Mouse (Mus musculus) urinary bladder, postnatal 25 days (tissue): Measurements from ENCODE around the gene Cyb5r4.
A peak's percentile ranks its signal among the peaks of the same experiment; 100 is the strongest.
"Not testable (repeated sequence)": the region's sequence is repeated elsewhere in the genome, so short reads cannot be mapped to it uniquely, and the experiment has no call there.

Experiments
- DNase-seq: peaks from one replicate; pipeline ENCODE4 v3.0.0; 2022; ENCODE audit warnings: low spot score

Gene Cyb5r4

DNA sequence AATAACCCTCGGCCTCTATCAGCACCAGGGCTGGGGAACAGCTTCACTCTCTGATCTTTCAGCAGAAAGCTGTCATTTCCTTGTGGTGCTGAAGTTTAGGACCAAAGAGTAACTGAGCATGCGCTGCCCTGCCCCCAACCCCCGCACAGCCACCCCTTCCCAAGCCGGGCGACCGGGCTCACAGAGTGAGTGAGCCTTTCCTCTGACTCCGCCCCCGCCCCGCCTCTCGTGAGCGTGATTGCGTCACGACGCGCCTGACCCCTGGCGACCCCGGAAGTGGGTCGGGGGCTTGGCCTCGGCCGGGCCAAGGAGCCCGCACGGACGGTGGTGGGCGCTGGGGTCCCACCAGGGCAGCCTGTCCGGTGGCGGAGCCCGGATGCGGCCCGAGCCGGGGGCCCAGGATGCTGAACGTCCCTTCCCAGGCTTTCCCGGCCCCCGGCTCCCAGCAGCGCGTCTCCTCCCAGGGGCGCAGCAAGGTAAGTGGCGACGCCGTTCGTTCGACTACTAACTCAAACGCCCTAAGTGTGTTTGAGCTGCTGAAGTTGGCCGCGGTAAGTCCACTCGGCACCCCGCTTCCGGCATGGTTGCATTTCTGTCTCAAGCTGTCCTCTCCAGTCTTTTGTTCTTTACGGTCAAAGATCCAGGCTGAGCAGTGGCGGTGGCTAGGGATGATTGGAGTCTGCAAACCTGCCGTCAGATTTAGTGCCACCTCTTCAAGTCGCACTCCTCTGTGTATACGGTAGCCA lies at the start of gene Cyb5r4:
TSS of gene Cyb5r4 (plus strand) at position 237 of the 746 bp plus-strand sequence.
- DNase-seq: peak; percentile 97

DNA sequence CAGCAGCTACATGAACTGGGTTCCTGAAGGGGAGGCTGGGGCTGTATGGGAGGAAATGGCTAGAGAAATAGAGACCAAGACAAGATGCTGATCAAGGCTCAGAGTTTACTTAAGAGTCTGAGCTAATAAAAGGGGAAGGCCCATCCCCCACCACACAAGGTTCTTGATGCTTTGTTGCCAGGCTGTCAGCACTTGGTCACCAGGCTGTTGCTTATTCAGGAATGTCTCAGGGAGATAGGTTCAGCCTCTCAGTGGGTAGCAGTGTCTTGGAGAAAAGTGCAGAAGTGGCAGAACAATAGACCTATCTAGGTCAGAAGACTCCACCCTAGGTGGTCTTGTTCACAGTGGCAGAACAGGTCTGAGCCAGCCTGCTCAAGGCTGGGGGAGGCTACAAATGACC lies 49.3 kb upstream of the Cyb5r4 start:
- not testable (repeated sequence) for DNase-seq

DNA sequence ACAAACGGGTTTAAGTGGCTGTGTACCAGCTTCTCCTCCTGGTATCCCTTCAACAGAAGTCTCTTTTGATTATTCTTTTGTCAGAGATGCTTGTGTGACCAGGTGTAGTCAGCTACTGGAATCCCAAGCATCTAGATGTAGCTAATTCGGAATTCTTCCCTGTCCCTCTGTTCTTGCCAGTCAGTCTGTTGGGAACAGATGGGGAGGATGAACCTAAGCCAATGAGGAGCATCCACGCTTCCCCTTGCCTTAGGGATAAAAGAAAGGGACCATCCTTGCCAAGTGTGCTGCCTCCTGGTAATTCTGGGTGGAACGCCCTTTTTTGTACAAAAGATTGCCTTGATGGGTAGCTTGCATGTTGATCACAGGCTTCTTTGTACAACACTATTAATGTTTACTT lies 48.3 kb upstream of the Cyb5r4 start:
- no peak for DNase-seq

DNA sequence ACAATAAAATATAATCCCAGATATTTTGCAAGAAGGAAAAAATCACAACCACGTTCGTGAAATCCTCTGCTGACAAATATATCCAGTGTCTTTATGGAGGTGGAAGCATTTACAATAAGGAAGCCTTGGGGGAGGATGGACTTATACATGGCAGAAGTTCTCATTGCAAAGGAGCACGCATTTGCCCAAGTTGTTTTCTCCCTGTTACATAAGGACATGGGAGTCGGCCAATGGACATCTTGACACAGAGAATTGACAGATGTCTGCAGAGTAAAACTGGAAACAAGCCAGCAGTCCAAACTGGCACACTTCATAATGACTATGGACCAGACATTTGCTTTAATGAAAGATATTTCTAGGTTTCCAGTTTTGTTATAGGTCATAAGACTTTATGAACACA lies 44.9 kb upstream of the Cyb5r4 start:
- DNase-seq: no peak

DNA sequence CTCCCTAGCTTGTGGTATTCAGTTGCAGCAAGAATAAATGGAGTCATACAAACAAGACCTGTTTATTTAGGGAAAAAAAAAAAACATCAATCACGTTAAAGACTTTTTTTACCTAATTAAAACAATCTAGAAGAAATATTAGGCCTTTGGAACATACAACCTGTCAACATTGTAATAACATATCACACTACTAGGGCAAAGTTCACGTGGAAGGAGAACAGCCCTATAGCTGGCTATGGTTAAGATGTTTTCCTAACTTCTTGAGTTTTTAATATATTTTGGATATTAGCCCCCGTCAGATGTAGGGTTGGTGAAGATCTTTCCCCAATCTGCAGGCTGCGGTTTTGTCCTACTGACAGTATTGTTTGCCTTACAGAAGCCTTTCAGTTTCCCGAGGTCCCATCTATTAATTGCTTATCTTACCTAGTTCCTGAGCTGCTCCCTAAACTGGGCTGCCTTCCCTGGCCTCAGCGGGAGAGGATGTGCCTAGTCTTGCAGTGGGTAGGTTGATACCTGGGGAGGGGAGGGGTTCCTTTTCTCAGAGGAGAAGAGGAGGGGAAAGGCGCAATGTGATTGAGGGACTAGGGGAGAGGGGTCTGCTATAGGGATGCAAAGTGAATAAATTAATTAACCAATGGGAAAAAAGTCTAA lies 43.4 kb upstream of the Cyb5r4 start:
- no peak for DNase-seq

DNA sequence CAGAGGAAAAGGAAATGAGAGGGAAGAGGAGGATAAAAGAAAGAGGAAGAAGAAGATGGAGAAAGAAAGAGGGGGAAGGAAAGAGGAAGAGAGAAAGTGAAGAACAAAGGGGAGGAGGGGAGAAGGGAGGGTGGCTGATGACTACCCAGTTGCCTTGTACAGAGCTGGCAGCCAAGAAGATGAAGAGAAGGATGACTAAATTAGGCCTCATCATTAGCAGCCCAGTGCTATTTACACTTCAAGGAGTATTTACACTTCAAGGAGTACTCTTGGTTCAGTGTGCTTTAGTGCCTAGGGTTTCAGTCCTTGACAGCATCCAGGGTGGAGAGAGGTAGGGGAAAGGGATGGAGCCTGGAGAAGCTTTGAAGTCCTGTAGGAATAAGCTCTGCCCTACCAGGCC lies 41.8 kb upstream of the Cyb5r4 start:
- DNase-seq: no peak

DNA sequence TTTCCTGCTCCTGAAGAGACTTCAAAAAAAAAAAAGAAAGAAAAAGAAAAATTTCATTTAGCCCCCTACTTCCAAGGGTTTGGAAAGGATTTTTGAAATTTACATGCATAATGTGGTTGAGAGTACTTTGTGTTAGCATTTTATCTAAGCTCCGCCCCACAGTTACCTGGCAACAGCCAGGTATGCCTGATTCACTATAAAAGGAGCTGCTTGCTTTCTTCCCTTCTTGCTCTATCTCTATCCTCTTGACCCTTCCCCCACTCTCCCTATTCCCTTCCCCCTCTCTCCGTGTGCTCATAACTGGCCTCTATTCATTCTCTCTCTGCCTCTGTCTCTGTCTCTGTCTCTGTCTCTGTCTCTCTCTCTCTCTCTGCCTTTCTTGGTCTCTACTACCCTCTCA lies 40.9 kb upstream of the Cyb5r4 start:
- no peak for DNase-seq

DNA sequence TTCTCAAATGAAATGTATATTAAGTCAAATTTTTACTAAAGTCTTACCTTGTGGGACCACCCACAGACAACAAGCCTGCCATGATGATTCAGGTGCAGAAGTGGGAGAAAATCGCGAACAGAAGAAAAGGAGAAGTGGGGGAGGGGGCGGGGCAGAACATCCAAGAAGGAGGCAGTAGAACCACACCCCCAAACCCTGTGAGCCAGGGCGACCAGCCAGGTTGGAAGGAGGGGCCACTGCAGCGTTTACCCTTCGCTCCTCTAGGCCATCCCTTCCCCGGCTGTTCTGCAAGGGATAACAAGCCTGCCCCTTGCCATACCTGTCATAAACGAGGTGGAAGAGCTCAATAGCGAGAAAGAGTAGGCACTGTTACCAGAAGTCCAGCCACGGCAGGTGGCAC lies 40.3 kb upstream of the Cyb5r4 start:
- DNase-seq: no peak

DNA sequence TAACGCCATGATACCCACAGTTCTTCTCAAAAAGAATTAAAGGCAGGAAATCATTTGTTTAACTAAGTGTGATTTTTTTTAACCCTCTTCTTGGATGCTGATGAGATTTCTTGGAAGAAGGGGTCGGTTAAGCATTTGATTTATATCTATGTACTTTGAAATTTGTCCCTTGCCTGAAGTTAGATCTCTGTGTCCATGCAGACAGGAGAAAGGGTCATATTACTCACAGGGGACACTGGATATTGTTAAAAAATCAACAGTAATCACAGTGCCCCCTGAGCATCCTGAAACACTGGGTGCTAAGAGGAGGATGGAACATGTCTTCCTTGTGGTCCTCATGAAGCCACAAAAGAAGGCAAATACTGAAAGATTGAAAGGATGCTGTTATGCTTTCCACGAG lies 37.2 kb upstream of the Cyb5r4 start:
- DNase-seq: no peak

DNA sequence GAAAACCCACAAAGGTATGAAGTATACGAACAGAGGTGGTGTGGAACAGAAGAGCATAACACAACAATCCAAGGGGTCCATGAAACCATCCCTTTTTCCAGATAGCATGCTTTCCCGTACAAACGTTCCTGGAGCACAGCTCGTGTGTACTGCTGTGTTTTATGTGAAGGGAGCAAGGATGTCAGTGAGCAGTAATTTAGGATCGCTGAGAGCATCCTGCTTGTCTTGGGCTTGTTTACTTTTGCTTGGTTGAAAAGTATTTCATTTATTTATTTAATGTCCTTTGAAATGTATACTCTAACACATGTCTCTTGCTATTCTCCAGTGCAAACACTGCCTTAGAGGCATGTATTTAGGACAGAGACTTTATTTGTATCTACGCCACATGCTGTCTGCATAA lies 36.7 kb upstream of the Cyb5r4 start:
- DNase-seq: no peak

DNA sequence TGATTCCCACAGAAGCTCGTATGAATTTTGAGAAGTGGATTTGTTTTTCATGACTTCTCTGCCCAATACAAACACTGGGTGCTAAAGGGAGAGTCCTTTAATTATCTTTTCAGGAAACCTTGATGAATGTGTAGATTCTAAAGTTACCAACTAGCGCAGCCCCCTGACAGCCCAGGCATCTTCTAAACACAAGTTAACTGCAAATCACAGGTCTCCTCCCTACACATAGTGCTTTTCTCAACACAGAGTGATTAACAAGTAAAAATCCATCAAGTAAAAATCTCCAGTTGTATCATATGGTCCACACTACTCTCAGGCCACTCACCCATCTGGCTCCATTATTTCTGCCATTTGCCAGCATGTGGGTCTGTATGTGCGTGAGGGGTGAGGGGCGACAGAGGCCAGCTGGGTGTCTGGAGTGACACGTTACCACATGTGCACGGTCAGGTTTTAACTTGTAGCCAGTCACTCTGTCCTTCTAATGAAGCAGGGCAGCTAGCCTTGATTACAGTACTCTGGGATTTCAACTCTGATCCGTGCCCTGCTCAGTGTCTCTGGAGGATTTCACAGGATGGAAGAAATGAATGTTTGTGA lies 35.0 kb upstream of the Cyb5r4 start:
- DNase-seq: no peak

DNA sequence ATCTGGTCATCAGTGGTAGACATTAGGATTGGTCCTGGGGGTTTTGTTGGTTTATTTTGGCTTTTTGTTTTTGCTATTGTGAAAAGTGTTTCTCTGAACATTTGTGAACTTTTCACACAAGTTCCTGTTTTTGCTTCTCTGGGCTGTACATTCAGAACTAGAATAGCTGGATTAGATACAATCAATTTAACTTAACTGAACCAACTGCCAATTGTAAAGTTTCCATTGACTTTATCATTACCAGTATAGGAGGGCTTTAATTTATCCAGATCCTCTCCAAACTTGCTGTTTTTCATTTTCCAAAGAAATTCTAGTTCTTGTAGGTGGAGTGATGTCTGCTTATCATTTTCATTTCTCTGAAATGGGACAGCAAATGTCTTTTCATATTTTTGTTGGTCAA lies 32.0 kb upstream of the Cyb5r4 start:
- DNase-seq: no peak

DNA sequence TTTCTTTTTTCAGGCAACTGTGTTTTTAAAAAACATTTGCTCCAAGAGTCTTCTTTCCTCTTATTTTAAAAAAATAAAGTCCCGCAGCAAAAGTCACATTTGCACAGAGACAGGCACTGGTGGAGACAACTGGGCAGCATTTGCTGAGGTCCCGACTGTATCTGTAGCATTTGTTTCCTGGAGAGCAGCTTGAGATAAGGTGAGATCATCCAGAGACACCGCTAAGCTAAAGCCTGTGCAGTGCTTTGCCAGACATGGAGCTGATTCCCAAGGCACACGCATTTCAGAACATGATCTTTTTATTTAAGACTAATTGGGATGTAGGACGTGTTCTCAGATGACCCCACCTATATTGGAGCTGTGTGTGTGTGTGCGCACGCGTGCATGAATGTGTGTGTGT lies 30.1 kb upstream of the Cyb5r4 start:
- no peak for DNase-seq

DNA sequence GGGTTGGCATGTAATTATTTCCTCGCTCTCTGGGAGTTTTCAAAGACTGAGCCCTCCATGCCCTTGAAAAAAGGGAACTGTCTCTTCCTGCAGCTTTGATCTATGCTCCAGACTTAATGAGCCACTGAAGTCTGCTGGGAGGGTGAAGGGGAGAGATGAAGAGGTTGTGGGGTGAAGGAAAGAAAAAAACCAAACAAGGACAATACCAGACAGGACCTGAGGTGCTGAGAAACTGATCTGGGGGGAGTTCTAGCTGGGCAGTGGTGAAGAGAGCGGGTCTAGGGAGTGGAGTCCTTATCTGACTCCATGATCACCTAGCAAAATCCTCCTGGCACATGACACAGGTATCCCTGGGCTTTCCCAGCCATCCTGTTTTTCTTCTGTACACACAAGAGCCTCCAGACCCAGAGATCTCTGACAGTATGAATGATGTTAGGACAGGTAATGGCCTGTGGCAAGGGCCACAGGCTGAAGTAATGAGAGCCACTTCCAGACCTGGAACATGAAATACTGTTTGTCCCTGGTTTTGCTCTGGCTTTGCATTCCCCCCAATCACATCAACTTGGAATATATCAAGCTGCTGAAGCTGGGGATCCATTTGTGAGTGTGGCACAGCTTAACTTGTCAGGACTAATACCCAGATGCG lies 24.6 kb upstream of the Cyb5r4 start:
- DNase-seq: no peak

DNA sequence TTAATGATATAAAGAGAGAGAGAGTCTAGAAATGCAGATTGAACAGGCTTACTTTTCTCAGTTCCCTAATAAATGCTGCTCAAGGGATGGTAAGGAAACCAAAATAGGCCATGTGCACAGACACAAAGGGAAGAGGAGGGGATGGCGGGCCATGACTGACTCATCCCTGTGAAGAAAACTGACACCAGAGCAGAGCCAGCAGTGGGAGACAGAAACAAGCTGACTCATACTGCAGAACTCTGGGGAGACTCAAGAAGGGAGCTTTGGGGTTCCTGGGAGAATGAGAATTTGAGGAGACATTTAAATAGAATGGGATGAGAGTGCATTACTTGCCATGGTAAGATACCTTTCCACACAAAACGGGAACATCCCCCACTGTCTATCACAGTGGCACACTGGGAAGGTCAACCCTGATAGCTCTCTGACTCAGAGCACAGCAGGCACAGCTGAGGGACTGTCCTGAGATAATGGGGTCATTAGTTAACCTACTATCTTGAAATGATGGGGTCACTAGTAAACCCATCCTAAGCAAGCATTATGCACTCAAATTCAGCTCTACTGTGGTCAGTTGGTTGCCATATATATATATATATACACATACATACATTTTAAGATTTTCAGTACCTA lies 21.7 kb upstream of the Cyb5r4 start:
- no peak for DNase-seq

DNA sequence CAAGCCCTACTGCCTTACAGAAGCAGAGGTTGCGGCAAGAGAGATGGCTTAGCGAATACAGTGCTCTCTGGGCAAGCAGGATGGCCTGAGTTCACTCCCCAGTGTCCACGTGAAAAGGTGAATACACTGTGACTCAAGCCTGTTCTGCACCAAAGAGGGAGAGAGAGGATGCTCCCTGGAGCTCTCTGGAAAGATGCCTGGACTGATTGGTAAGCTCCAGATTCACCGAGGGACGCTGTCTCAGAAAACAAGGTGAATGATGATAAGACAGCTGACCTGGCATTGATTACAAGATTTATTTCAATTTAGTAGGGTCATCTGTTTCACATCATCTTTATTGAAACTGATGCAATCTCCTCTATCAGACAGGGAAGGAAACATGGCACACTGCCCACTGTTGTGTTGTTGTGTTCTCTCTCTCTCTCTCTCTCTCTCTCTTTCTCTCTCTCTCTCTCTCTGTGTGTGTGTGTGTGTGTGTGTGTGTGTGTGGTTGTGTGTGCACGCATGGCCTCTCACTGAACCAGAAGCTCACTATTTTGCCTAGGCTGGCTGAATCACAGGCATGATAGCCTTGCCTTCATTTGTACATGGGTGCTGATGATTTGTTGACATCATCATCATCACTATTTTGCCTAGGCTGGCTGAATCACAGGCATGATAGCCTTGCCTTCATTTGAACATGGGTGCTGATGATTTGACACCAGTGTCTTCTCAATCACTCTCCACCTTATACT lies 16.9 kb upstream of the Cyb5r4 start:
- DNase-seq: no peak

DNA sequence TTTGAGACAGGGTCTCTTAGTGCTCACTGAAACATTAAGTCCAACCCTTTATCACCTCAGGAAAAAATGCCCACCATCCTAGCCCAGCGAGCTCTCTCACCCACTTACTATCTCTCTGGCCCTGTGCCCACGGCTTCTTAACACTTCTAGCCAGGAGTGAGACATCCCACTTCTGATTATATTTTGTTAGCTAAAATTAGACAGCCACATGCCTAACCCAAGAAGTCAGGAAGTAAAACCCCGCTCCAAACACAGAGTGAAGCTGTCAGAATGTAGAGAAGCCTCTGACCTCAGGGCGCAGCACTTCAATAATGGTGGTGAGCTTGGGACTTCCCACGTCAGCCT lies 16.4 kb upstream of the Cyb5r4 start:
- DNase-seq: no peak

DNA sequence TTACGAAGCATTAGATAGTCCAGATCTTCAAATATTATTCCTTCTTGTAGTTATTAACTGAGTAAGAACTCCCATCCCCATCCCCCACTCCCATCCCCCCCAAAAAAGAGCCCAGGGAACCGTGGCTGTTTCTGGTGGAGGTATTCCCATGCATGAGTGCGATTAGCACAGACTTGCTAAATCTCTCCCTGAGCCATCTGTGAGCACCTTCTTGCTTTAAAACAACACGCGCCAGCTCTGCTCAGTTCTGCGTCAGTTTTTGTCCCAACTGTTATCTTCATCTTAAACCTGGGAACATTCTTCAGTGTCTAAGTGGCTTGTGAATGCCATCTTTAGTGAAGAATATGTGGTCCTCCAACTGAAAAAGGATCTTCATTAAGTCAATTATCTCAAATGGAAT lies 13.3 kb upstream of the Cyb5r4 start:
- DNase-seq: no peak

DNA sequence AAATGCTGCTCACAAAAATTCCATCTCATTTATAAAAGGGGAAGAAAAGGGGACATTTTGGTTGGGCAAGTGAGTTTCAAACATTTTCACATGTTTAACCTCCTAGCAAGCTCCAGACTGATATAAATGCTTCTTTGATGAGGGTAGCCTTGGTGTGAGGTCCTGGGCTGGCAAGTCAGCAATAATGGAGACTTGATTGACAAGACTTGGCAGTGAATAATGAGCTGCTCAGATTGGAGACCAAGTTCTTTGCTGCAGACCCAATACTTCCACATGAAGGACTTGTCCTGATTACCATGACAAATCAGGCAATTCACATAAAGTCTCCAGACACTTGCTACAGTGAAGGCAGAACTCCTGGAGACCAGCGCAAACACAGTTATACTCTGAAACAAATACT lies 12.9 kb upstream of the Cyb5r4 start:
- DNase-seq: no peak

DNA sequence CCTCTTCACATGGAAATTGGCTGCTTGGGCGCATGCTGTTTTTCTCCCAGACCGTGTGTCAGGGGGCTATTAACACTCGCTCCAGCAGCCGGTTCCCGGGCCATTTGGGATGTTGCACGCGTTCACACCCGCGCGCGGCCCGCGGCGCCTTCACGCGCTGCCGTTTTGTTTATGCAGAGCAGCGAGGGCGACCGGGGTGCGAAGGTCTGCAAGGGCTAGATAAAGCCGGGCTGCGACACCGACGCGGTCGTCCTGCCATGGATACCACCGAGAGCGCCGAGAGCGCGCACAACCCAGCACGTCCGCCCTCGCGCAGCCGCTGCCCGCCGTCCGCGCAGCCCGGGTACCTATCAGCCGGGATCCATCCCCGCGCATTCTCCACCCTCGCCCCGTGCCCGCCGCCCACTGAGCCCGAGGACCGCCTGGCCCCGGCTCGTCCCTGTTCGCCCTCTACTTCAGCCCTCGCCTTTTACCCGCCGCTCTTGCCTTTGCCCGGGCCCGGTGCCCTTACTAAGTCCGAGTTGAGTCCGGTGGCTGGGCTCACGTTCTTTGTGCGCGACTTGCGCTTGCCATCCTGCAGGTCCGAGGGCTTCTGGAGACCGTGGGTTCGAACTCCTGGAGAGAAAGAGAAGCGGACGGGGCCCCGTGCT lies 6.4 kb upstream of the Cyb5r4 start, which contains the start of gene Ripply2:
TSS of gene Ripply2 (plus strand) at position 250 of the 650 bp plus-strand sequence.
- DNase-seq: no peak

DNA sequence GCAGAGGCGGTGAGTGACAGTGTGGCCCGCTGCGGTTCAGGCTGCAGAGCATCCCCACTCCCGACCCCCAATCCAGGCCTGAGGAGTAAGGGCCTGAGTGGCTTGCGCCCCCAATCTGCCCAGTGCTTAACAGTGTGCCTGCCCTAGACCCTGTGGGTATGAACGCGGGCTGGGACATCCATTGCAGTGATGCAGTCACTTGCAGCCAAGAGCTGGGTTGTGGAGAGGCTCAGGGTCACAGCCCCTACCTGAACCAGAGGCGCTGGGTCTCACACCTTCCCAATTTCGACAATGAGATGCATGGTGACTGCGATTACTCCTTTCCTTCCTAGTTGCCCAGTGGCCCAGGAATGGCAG lies 5.9 kb upstream of the Cyb5r4 start:
- DNase-seq: no peak

DNA sequence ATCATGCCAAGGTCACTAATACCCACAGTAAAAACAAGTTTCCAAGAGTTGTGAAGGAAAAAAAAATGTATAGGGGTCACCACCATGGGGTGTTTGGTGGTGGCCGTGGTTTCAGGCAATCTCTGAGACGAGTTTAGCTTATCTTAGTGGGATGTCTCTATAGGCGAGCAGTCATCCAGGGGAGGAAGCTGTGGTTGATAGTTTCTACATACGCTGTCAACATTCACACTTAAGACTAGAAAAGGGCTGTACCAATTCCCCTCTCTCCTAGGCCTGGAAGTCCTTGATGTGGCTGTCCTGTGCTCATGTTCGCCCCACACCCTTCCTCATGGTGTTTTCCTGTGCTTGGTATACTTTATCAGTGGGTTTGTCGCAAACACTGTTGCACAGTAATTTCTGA lies 4.0 kb downstream of the Cyb5r4 start:
- no peak for DNase-seq
